Mouse (Mus musculus) stomach, embryonic 15.5 days (tissue): ENCODE data around the gene Gsdme. TPM values are rescaled to one million over a fixed set of nuclear protein-coding genes. Genes with fewer than 3 reads are reported as not detected.

Experiments used
- ATAC-seq: fragments of 200-750 bp; cut with Nextera tagmentation; 2 replicates; pipeline ENCODE4 v1.8.0; 2017; ENCODE audit warnings: low read depth, moderate number of reproducible peaks, moderate TSS enrichment; ENCODE audit not compliant: insufficient read depth, low FRiP score
- H3K27ac ChIP-seq: fragments of 300-500 bp; sonication (generic); 2 replicates; pipeline ENCODE4 v1.5.1; 2015; ENCODE audit warnings: mild to moderate bottlenecking, inconsistent platforms
- H3K27me3 ChIP-seq: fragments of 300-500 bp; sonication (generic); replicated peaks from 2 replicates; pipeline ENCODE4 v1.6.1; 2015; ENCODE audit warnings: inconsistent platforms
- H3K36me3 ChIP-seq: fragments of 300-500 bp; sonication (generic); 2 replicates; pipeline ENCODE4 v1.6.1; 2015; ENCODE audit warnings: inconsistent platforms
- H3K4me1 ChIP-seq: fragments of 300-500 bp; sonication (generic); 2 replicates; pipeline ENCODE4 v1.6.1; 2015; ENCODE audit warnings: inconsistent platforms
- H3K4me2 ChIP-seq: fragments of 300-500 bp; sonication (generic); 2 replicates; pipeline ENCODE4 v1.6.1; 2015; ENCODE audit warnings: mild to moderate bottlenecking, inconsistent platforms
- H3K4me3 ChIP-seq: fragments of 300-500 bp; sonication (generic); replicated peaks from 2 replicates; pipeline ENCODE4 v1.5.1; 2015; ENCODE audit warnings: inconsistent platforms
- H3K9ac ChIP-seq: fragments of 300-500 bp; sonication (generic); 2 replicates; pipeline ENCODE4 v1.6.1; 2015; ENCODE audit warnings: inconsistent platforms
- H3K9me3 ChIP-seq: fragments of 300-500 bp; sonication (generic); 2 replicates; pipeline ENCODE4 v1.6.1; 2016; ENCODE audit warnings: inconsistent platforms
- WGBS: fragments of 180-500 bp; shearing (Covaris S2); methylation state at CpG from one replicate; pipeline ENCODE4 v1.1.7; 2015; 5-methylcytosine and 5-hydroxymethylcytosine counted together
- polyA plus RNA-seq: library from polyadenylated mRNA; unstranded; fragments of >200 nt; fragmentation: Nextera tagmentation; extraction: Ambion mirVana; gene quantifications from 2 replicates; pipeline ENCODE4 v1.2.1, GENCODE M21; 2015

Gene Gsdme
- polyA plus RNA-seq, 1 experiment from 2014 or later = 31.9 TPM

DNA sequence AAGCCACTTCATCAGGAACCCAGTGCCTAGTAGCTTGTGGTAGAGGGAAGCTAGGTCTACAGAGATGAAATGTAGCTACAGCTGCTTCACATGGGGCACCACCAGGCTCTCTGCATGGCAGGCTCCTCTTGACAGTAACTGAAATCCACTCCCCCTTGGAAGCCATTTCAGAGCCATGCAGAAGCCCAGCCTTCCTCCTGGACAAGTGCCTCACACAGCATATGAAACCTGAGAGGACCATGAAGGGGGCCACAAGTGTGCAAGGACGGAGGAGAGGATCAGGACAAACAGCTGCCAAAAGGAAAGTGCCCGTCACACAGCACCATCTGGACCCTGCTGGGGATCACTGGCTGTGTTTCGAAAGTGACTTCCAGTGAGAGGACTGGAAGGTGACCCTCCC lies 45.0 kb downstream of the Gsdme start:
- Histone ChIP-seq H3K9ac (no peak overlapping the region), H3K4me3 (no peak overlapping the region), H3K27ac (no peak overlapping the region), H3K36me3 (no peaks in the 10 kb centered on the region), H3K27me3 (no peaks in the 10 kb centered on the region), H3K9me3 (no peaks in the 10 kb centered on the region), H3K4me2 (no peak overlapping the region), H3K4me1 (no peaks in the 10 kb centered on the region)
- WGBS = 67% methylated on average over 3 of the region's 3 CpGs
- ATAC-seq = no peak

DNA sequence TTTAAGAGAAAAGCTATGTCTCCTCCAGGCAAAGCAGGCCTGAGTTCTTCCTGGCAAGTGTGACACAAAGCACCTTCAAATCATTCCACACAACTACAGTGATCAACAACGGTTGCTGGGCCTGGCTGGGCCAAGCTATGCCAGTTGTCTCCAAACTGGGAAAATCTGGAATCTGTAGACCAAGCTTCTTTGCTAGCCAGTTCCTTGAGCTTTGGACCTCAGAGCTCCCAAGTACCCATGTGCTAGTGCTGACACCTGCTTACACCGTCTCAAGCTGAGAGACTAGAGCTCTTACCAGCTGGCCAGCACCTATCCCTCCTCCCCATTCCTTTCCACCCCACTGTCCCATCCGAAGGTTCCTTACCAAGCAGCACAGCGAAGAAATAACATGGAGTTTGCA lies 47.7 kb downstream of the Gsdme start:
- no peak for ATAC-seq
- no peak overlapping the region for H3K9ac ChIP-seq
- H3K4me2 ChIP-seq = no peak overlapping the region
- H3K27me3 ChIP-seq = no peaks in the 10 kb centered on the region
- 80% methylated on average over 4 of the region's 4 CpGs for WGBS
- no peaks in the 10 kb centered on the region for H3K4me1 ChIP-seq
- H3K36me3 ChIP-seq = no peaks in the 10 kb centered on the region
- no peak overlapping the region for H3K27ac ChIP-seq
- H3K9me3 ChIP-seq = no peaks in the 10 kb centered on the region
- H3K4me3 ChIP-seq = no peak overlapping the region

DNA sequence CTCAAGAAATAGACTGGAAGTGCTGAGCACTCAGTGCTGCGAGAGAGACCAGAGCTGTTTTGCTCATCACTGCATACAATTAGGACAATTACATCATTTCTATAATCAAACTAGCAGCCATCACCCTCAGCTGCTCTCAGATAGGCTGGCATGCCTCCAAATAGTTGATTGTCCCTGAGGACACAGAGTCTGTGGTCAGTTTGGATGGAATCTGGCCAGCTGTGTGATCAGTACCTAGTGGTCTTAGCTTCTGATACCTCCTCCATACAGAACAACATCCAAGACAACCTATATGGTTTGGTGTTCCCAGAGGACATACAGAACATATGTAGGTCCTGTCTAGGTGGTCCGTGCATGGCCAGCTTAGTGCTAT lies 48.3 kb downstream of the Gsdme start:
- no peaks in the 10 kb centered on the region for H3K36me3 ChIP-seq
- H3K27me3 ChIP-seq = no peaks in the 10 kb centered on the region
- no peaks in the 10 kb centered on the region for H3K9me3 ChIP-seq
- no peaks in the 10 kb centered on the region for H3K4me1 ChIP-seq
- WGBS = 87% methylated on average over 2 of the region's 2 CpGs
- H3K27ac ChIP-seq = no peak overlapping the region
- no peak overlapping the region for H3K4me3 ChIP-seq
- H3K9ac ChIP-seq = no peak overlapping the region
- no peak overlapping the region for H3K4me2 ChIP-seq
- ATAC-seq = no peak

DNA sequence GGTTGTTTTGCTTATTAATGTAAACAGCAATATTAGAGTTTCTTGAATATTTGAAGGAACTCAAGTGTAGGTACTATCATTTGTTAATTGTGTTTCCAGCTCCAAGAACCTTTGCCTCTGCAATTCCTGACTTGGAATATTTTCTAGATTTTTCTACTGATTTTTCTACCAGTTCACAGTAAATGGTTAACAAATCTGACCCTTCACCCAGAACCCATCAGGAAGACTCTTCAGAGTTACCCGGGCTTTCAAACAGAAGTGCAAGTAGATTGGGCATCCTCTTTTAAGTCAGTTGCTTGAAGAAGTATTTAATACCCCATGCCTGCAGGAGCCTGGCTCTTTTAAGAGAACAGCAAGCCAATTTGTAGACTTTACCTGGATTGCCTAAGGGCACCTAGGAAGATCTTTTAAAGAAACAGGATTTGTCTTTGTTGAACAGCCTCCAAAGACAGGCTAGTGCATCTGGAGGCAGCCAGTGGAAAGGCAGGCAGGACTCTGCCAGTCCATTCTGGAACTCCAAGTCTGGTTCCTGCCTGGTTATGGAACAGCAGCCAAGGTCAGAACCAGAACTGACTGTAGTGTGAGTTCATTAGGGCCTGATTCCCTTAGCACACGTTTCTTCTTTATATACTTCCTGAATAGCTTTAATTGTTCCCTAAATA lies 48.8 kb downstream of the Gsdme start:
- 49% methylated on average over 2 of the region's 2 CpGs for WGBS
- Histone ChIP-seq H3K27me3 (no peaks in the 10 kb centered on the region), H3K9ac (no peak overlapping the region), H3K36me3 (no peaks in the 10 kb centered on the region), H3K4me2 (no peak overlapping the region), H3K27ac (no peak overlapping the region), H3K4me1 (no peaks in the 10 kb centered on the region), H3K9me3 (no peaks in the 10 kb centered on the region), H3K4me3 (no peak overlapping the region)
- no peak for ATAC-seq

DNA sequence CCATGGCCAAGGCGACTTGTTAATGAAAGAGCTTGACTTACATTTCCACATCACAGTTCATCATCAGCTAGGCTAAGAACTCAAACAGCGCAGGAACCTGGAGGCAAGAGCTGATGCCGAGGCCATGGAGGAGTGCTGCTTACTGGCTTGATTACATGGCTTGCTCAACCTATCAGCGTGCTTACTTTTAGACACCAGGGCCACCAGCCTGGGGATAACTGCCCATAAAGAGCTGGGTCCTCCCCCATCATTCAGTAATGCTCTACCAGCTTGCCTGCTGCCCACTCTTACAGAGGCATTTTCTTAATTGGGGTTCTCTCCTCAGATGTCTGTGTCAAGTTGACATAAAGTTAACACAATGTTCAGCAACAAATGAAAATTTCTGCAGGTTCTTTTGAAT lies 58.6 kb downstream of the Gsdme start:
- no peaks in the 10 kb centered on the region for H3K27me3 ChIP-seq

DNA sequence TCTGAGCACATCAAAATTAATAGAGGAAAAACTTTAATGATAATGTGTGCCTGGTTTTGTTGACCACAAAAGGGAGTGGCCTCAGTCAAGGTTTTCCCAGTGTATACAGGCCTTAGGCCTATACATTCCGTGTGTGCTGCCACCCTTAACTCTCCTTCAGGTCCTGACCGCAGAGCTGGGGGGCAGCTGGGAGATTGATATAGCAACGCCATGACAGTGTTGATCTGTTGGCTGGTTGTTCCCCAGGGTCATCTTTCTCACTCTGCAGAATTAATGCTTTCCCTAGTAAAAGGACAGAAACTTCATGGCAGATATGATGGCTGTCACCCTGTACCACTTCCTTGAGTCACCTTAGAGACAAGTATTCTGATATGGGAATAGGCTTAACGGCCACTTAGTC lies 59.3 kb downstream of the Gsdme start:
- H3K27ac ChIP-seq = no peak overlapping the region
- WGBS = 83% methylated on average over 4 of the region's 4 CpGs
- no peaks in the 10 kb centered on the region for H3K27me3 ChIP-seq
- no peaks in the 10 kb centered on the region for H3K9me3 ChIP-seq
- no peak overlapping the region for H3K4me2 ChIP-seq
- no peak overlapping the region for H3K9ac ChIP-seq
- no peak for ATAC-seq
- no peaks in the 10 kb centered on the region for H3K4me1 ChIP-seq
- H3K4me3 ChIP-seq = no peak overlapping the region
- no peaks in the 10 kb centered on the region for H3K36me3 ChIP-seq

More for the DNA sequence above, 58.6 kb downstream of the Gsdme start:
- ATAC-seq = no peak
- Histone ChIP-seq H3K4me3 (no peak overlapping the region), H3K27ac (no peak overlapping the region), H3K4me1 (no peaks in the 10 kb centered on the region), H3K36me3 (no peaks in the 10 kb centered on the region), H3K9me3 (no peaks in the 10 kb centered on the region), H3K4me2 (no peak overlapping the region), H3K9ac (no peak overlapping the region)
- WGBS = 93% methylated on average over 4 of the region's 4 CpGs

DNA sequence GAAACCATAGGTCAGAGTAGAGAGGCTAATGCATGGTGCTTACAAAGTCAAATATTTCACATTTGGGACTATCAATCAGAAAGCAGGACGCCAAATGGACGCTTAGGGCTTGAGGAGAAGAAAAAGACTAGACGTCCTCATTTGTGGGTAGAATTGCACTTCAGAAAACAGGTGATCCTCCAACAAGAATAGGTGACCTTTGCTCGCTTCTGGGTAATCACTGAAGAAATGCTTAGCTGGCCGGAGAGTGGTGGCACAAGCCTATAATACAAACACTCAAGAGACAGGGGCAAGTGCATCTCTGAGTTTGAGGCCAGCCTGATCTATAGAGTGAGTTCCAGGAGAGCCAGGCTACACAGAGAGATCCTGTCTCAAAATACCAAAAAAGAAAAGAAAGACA lies 69.8 kb downstream of the Gsdme start:
- ATAC-seq = no peak
- Histone ChIP-seq H3K4me3 (no peak overlapping the region), H3K36me3 (0 out of 2 replicates have a peak, but pooled peaks cover 2% of the 10 kb centered on the region), H3K4me2 (no peak overlapping the region), H3K9ac (no peak overlapping the region), H3K27me3 (no peaks in the 10 kb centered on the region), H3K9me3 (no peaks in the 10 kb centered on the region), H3K4me1 (no peaks in the 10 kb centered on the region), H3K27ac (no peak overlapping the region)
- WGBS = 67% methylated on average over 5 of the region's 5 CpGs

DNA sequence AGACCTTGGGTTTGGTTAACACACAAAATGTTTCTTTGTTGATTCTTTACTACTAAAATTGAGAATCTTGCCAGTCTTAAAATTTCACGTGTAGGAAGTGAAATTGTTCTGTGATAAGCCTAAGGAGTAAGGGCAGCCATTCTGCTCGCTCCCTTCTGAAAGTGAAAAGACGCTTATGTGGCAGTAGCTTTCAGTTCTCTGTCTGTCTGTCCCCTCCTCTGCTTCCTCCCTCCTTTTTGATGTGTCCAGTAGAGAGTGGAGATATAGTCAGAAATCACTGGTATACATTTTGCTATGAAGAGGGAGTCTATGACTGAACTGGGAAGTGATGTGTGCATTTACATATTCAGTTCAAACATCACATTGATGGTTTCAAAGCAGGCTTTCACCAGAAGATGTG lies 70.8 kb downstream of the Gsdme start:
- Histone ChIP-seq H3K27ac (no peak overlapping the region), H3K4me1 (no peaks in the 10 kb centered on the region), H3K4me3 (no peak overlapping the region), H3K27me3 (no peaks in the 10 kb centered on the region), H3K4me2 (no peak overlapping the region), H3K9ac (no peak overlapping the region), H3K36me3 (0 out of 2 replicates have a peak, but pooled peaks cover 2% of the 10 kb centered on the region), H3K9me3 (no peaks in the 10 kb centered on the region)
- 84% methylated on average over 3 of the region's 3 CpGs for WGBS
- no peak for ATAC-seq

DNA sequence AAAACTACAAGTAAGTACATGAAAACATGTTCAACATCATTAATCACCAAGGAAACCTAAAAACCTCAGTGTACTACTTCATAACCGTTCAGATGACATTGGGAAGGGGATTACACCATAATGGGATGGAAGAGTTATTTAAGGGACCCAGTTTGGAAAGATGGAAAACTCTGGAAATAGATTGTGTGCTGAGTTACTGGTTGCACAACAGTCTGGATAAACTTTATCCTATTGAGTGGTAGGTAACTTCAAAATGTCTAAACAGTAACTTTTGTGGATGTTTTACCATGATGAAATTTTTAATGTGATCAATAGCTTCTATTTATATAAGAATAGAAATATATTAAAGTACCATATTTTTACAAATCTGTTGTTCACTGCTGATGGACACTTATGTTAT lies 71.5 kb downstream of the Gsdme start:
- no peak overlapping the region for H3K9ac ChIP-seq
- ATAC-seq = no peak
- H3K4me1 ChIP-seq = no peaks in the 10 kb centered on the region
- H3K27me3 ChIP-seq = no peaks in the 10 kb centered on the region
- no peak overlapping the region for H3K27ac ChIP-seq
- H3K4me3 ChIP-seq = no peak overlapping the region
- 0 out of 2 replicates have a peak, but pooled peaks cover 2% of the 10 kb centered on the region for H3K36me3 ChIP-seq
- no peak overlapping the region for H3K4me2 ChIP-seq
- H3K9me3 ChIP-seq = no peaks in the 10 kb centered on the region
- WGBS = 63% methylated on average over 1 of the region's 1 CpGs

DNA sequence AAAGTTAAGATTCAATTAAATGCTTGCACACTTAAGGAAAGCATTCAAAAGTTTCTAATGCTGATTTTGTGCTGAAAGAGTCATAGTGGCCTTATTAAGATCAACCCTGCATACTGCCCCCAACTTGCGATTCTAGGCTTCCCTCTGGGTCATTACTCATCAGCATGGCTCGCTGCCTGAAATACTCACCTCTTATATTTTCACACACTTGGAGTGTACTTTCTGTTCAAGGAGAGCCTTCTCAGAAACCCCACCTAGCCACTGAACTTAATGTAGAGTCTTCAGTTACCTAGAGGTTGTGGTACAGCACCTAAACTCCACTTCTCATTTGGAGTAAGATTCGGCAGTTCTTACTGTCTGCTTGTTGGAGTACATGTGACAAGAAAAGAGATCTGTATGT lies 72.1 kb downstream of the Gsdme start:
- H3K27ac ChIP-seq = no peak overlapping the region
- H3K27me3 ChIP-seq = no peaks in the 10 kb centered on the region
- no peaks in the 10 kb centered on the region for H3K4me1 ChIP-seq
- no peak for ATAC-seq
- no peak overlapping the region for H3K4me3 ChIP-seq
- H3K4me2 ChIP-seq = no peak overlapping the region
- 0 out of 2 replicates have a peak, but pooled peaks cover 2% of the 10 kb centered on the region for H3K36me3 ChIP-seq
- WGBS = 83% methylated on average over 3 of the region's 3 CpGs
- H3K9ac ChIP-seq = no peak overlapping the region
- H3K9me3 ChIP-seq = no peaks in the 10 kb centered on the region

DNA sequence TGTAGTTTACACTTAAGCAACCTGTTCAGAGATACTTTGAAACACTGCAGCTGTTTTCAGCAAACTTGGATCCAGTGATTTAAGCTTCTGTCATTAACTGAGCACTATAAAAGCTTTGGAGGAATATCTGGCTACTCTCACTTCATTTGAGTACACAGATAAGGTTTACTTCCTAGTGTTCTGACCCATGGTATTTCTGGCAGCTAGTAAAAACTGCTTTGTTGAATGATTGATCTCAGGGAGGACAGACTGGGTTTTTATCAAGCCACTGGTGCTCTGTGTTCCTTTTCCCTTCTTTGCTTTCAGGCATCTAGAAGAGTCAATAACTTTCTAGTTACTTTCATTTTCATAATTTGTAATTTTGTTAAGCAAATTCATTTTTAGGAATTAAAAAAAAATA lies 74.3 kb downstream of the Gsdme start:
- Histone ChIP-seq H3K9me3 (no peaks in the 10 kb centered on the region), H3K27ac (no peak overlapping the region), H3K9ac (no peak overlapping the region), H3K4me3 (no peak overlapping the region), H3K4me2 (no peak overlapping the region), H3K4me1 (no peaks in the 10 kb centered on the region), H3K27me3 (no peaks in the 10 kb centered on the region), H3K36me3 (0 out of 2 replicates have a peak, but pooled peaks cover 4% of the 10 kb centered on the region)
- no peak for ATAC-seq

DNA sequence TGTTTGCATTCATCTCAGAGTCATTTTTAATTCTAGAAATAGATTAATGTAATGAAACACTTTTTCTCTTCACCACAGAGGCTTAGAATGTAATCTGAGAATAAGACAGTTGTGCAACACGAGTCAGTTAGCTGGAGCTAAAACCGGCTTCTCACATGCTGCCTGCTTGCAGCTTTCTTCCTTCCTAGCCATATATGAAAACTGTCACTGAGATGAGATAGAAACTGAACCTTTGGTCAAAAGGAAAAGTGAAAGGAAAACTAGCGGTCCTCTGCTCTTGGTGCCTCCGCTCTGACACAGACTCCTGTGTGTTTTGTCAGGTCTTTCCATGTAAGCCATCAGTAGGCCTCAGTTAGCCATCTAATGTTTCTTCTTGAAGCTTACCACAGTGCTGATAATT lies 75.7 kb downstream of the Gsdme start:
- Histone ChIP-seq H3K4me2 (no peak overlapping the region), H3K9me3 (no peaks in the 10 kb centered on the region), H3K27ac (no peak overlapping the region), H3K4me1 (no peaks in the 10 kb centered on the region), H3K36me3 (peaks cover 7% of the 10 kb centered on the region; the same call in 1 of the 2 replicates), H3K4me3 (no peak overlapping the region), H3K9ac (no peak overlapping the region), H3K27me3 (no peaks in the 10 kb centered on the region)
- WGBS = 68% methylated on average over 4 of the region's 4 CpGs
- ATAC-seq = no peak

DNA sequence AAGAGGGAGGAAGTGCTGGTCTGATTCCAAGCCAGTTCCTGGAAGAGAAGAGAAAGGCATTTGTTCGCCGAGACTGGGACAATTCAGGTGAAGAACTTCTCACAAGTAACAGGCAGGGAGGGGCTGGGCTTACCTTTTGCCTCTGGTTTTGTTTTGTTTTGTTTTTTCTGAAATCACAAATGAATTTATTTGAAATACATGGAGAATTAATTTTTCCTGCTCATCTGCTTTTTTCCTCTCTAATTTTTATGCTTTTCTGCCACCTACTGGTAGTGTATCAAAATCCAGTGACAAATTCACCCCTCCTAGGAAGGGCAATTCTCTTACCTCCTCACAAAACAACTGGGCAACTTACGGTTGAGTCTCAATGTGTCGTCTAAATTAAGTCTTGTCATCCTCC lies 83.5 kb downstream of the Gsdme start:
- Histone ChIP-seq H3K27ac (no peak overlapping the region), H3K4me1 (no peaks in the 10 kb centered on the region), H3K36me3 (peaks cover 7% of the 10 kb centered on the region; the same call in 1 of the 2 replicates), H3K27me3 (no peaks in the 10 kb centered on the region), H3K9me3 (no peaks in the 10 kb centered on the region), H3K9ac (no peak overlapping the region), H3K4me3 (no peak overlapping the region), H3K4me2 (no peak overlapping the region)
- 70% methylated on average over 4 of the region's 4 CpGs for WGBS
- no peak for ATAC-seq
